Mouse (Mus musculus): ENCODE measurements around the gene Ajap1.

Gene Ajap1

DNA sequence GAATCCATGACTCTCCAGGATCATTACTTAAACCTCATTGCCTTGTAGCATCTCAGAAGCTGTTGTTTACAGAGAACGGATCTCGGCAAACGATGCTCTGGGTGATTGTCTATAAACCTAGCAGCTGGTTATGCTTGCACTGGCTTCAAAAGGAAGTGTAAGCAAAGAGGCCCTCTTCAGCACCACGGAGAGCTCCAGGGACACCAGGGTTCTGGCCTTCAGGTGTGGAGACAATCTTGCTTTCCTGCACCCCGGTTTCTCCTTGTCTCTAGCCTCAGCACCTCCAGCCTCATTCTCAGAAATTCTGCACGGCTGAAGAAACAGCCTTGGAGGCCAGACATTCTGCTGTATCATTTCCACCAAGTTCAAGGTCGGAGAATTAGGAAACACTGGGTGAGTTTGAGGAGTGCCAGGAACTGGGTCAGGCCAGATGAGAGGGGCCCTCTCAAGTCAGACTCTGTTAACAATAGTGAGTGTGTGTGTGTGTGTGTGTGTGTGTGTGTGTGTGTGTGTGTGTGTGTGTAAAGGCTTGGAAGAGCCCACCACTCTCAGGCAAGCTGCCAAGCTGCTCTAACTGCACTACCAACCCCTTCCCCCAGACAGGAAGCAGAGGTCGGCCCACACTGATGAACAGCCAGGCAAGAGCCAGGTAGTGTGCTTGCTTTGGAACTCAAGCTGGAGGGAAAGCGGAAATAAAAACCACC lies 124.9 kb downstream of the Ajap1 start:
- no peak for DNase-seq (ENCODE audit: low read depth, low spot score)

- DNase-seq (ENCODE audit: low read depth, low spot score): no peak
Measured at GRCm38 (mm10) chr4:153356236-153356635, 126.4 kb downstream of the Ajap1 start.

- DNase-seq (ENCODE audit: low read depth, low spot score): no peak
Measured at GRCm38 (mm10) chr4:153344999-153345398, 137.6 kb downstream of the Ajap1 start.

GRCm38 (mm10) chr4:153340887-153341286 lies 141.7 kb downstream of the Ajap1 start:
- DNase-seq (ENCODE audit: low read depth, low spot score): no peak

GRCm38 (mm10) chr4:153335301-153335799 lies 147.3 kb downstream of the Ajap1 start:
- no peak for DNase-seq (ENCODE audit: low read depth, low spot score)

- DNase-seq (ENCODE audit: low read depth, low spot score): no peak
Measured at GRCm38 (mm10) chr4:153327809-153328208, 154.8 kb downstream of the Ajap1 start.

All from brain, embryonic 18.5 days (tissue).